Mouse (Mus musculus) liver, embryonic 14.5 days (tissue): Measurements from ENCODE around the gene St5.

Source experiments
- CTCF ChIP-seq: IDR thresholded peaks from 2 replicates; pipeline ENCODE4 v1.5.1; 2016; ENCODE audit warnings: antibody characterized with exemption, low read depth, control low read depth
- EP300 ChIP-seq: IDR thresholded peaks from 2 replicates; pipeline ENCODE4 v1.6.1; 2016; ENCODE audit warnings: antibody characterized with exemption, low read depth

GRCm38 (mm10) chr7:109529741-109530140, 173.7 kb downstream of the St5 start:
- TF ChIP-seq EP300 (no peak), CTCF (no peak)
